Comparison of ENCODE assay signal across 8 mouse cellular contexts in genomic region chr17:21649936-21650335, GRCm38 (mm10). TPM values are rescaled to one million over a fixed set of nuclear protein-coding genes. Genes with fewer than 3 reads are reported as not detected.
DNase-seq lines count a peak whose midpoint lies in the region; ATAC-seq lines count a peak whose summit lies in the region.

No protein-coding gene starts in this region.

- H3K27ac ChIP-seq in heart, embryonic 12.5 days (ENCODE audit: poor library complexity, severe bottlenecking), result peak overlapping the region; percentile 68

- H3K36me3 ChIP-seq in heart, embryonic 12.5 days, result no peaks in the 10 kb centered on the region

- peak overlapping the region; percentile 59 for H3K4me3 ChIP-seq in heart, embryonic 12.5 days

- peak; percentile 7 for DNase-seq in adrenal gland, postnatal 25 days
- DNase-seq in adrenal gland, postnatal 4 days (ENCODE audit: low spot score in 2 of 2), result no peak
- DNase-seq in 3T3-L1 (ENCODE audit: low read depth, low spot score), result peak; percentile 87
- DNase-seq in c-Kit-negative CD71-positive TER-119-positive erythroid progenitor cells, embryonic 14.5 days (ENCODE audit: low read depth, low spot score), result peak; percentile 48
- DNase-seq in left cerebral cortex, postnatal 14 days (ENCODE audit: low spot score in 2 of 2), result peak; percentile 5 to 17
- peak; percentile 8 to 14 for DNase-seq in thymus, postnatal 10 days (ENCODE audit: low spot score in 2 of 2)

- peak; percentile 52; the same call in 1 of the 2 replicates for ATAC-seq in heart, embryonic 12.5 days (ENCODE audit: insufficient number of reproducible peaks, low FRiP score)
- ATAC-seq in megakaryocyte progenitor cell, adult 5-6 weeks (replicated peaks; ENCODE audit: poor library complexity), result peak; percentile 67

- no peaks in the 10 kb centered on the region; the same call in 1 of the 2 replicates for H3K9me3 ChIP-seq in heart, embryonic 12.5 days (replicated peaks)

- H3K9ac ChIP-seq in heart, embryonic 12.5 days, result 0 out of 2 replicates have a peak overlapping the region, but pooled peaks have one; percentile 68

- peak overlapping the region; percentile 63 for H3K4me2 ChIP-seq in heart, embryonic 12.5 days

- no peaks in the 10 kb centered on the region for H3K4me1 ChIP-seq in heart, embryonic 12.5 days (replicated peaks)

- 25% methylated on average over 2 of the region's 2 CpGs for WGBS in heart, embryonic 12.5 days

- intact Hi-C loops in left cerebral cortex, postnatal 14 days (cut with DNase I), result loop anchor here (2.0 kb wide), 1 partner anchor 29 kb away; no protein-coding TSS in a partner anchor

- H3K27me3 ChIP-seq in heart, embryonic 12.5 days (replicated peaks), result no peaks in the 10 kb centered on the region

RNA-seq across cellular contexts. Expression of gene Zfp983, which starts 0.5 kb away (rescaled TPM):
- 7.8 and 10.0 TPM in 2 replicates for total RNA-seq in adrenal gland, postnatal 25 days (2021)
- 1 to 10 TPM; 6.5 to 7.3 TPM for total RNA-seq in adrenal gland, postnatal 4 days (2021)
- 4.3 and 5.1 TPM in 2 replicates for polyA plus RNA-seq in heart, embryonic 12.5 days (2016; fragmentation: Nextera tagmentation; extraction: Ambion mirVana)
- total RNA-seq in left cerebral cortex, postnatal 14 days (2021), result 10 to 100 TPM in 1 of 2 experiments, 1 to 10 TPM in 1; 8.8 to 11.2 TPM
- 6.8 and 10.6 TPM in 2 replicates for total RNA-seq in megakaryocyte progenitor cell, adult 5-6 weeks (2015)
- 4.5 and 4.6 TPM in 2 replicates for total RNA-seq in megakaryocyte progenitor cell, adult 5-6 weeks (2017)

RNA-seq across cellular contexts. Expression of gene Gm10226, which starts 41.7 kb away (rescaled TPM):
- 6.0 TPM in 1 of 2 replicates, not detected in the other for total RNA-seq in adrenal gland, postnatal 25 days (2021)
- 1 to 10 TPM; 4.1 to 5.8 TPM for total RNA-seq in adrenal gland, postnatal 4 days (2021)
- polyA plus RNA-seq in heart, embryonic 12.5 days (2016; fragmentation: Nextera tagmentation; extraction: Ambion mirVana), result 3.1 and 4.6 TPM in 2 replicates
- 1 to 10 TPM in 1 of 2 experiments, not detected in 1; 5.8 TPM for total RNA-seq in left cerebral cortex, postnatal 14 days (2021)
- 7.1 and 9.4 TPM in 2 replicates for total RNA-seq in megakaryocyte progenitor cell, adult 5-6 weeks (2015)
- 20.6 TPM in 1 of 2 replicates, not detected in the other for total RNA-seq in megakaryocyte progenitor cell, adult 5-6 weeks (2017)

RNA-seq across cellular contexts. Expression of gene Zfp760, which starts 57.6 kb away (rescaled TPM):
- total RNA-seq in adrenal gland, postnatal 25 days (2021), result 7.9 and 8.3 TPM in 2 replicates
- total RNA-seq in adrenal gland, postnatal 4 days (2021), result 10 to 100 TPM; 10.5 to 10.8 TPM
- polyA plus RNA-seq in heart, embryonic 12.5 days (2016; fragmentation: Nextera tagmentation; extraction: Ambion mirVana), result 8.1 and 8.7 TPM in 2 replicates
- total RNA-seq in left cerebral cortex, postnatal 14 days (2021), result 1 to 10 TPM; 7.8 TPM
- 6.9 and 7.0 TPM in 2 replicates for total RNA-seq in megakaryocyte progenitor cell, adult 5-6 weeks (2015)
- 5.9 and 7.8 TPM in 2 replicates for total RNA-seq in megakaryocyte progenitor cell, adult 5-6 weeks (2017)

Comparison
In these comparisons a context has a peak if more than half of its experiments do, and no peak if none do; other contexts are left out.
1. DNase-seq: peak in adrenal gland, postnatal 25 days (single experiment), 3T3-L1 (single experiment), c-Kit-negative CD71-positive TER-119-positive erythroid progenitor cells, embryonic 14.5 days (single experiment), left cerebral cortex, postnatal 14 days (2 of 2) and thymus, postnatal 10 days (2 of 2); none in adrenal gland, postnatal 4 days (0 of 2).